Mouse (Mus musculus): ENCODE measurements at regions not wholly inside any gene's neighbourhood (a gene's known extent, or its start where the extent isn't known, plus 50 kb on each side); places are given as distances from the start of the nearest gene placed in this dataset.

- H3K27me3 ChIP-seq (ENCODE audit: control insufficient read depth in 1 of 2, insufficient read depth in 2 of 2, low read length in 2 of 2), result no peaks in the 10 kb centered on the region
- TF ChIP-seq MAFK (IDR thresholded peaks at IDR 0.05; ENCODE audit: borderline replicate concordance, low read depth, low read length) (no peak), NRF1 (IDR thresholded peaks at IDR 0.05; ENCODE audit: insufficient read depth, low read depth, low read length, poor library complexity, severe bottlenecking) (no peak), GABPA (IDR thresholded peaks at IDR 0.05; ENCODE audit: low read depth, low read length) (no peak), USF2 (IDR thresholded peaks at IDR 0.05; ENCODE audit: borderline replicate concordance in 1 of 2, insufficient read depth in 1 of 2, low read depth in 1 of 2, low read length in 2 of 2) (no peak), EP300 (IDR thresholded peaks at IDR 0.05; ENCODE audit: low read depth in 1 of 2, low read length in 2 of 2) (no peak), ZC3H11A (IDR thresholded peaks at IDR 0.05; ENCODE audit: low read depth, low read length) (no peak), MYB (IDR thresholded peaks at IDR 0.05; ENCODE audit: low read depth, low read length) (no peak), JUND (IDR thresholded peaks at IDR 0.05; ENCODE audit: low read depth, low read length) (no peak), MEF2A (IDR thresholded peaks at IDR 0.05; ENCODE audit: extremely low read depth, insufficient replicate concordance, low read depth, low read length, poor library complexity, severe bottlenecking) (no peak), ZMIZ1 (IDR thresholded peaks at IDR 0.05; ENCODE audit: low read depth, low read length) (no peak), UBTF (IDR thresholded peaks at IDR 0.05; ENCODE audit: borderline replicate concordance, insufficient read depth, low read depth, low read length) (no peak), MXI1 (IDR thresholded peaks at IDR 0.05; ENCODE audit: low read depth, low read length) (no peak), SIN3A (IDR thresholded peaks at IDR 0.05; ENCODE audit: low read length) (no peak), USF1 (IDR thresholded peaks at IDR 0.05; ENCODE audit: low read depth, low read length) (no peak), CHD1 (IDR thresholded peaks at IDR 0.05; ENCODE audit: low read depth, low read length) (no peak), E2F4 (IDR thresholded peaks at IDR 0.05; ENCODE audit: borderline replicate concordance, low read depth, low read length) (no peak), ZNF384 (IDR thresholded peaks at IDR 0.05; ENCODE audit: low read depth, low read length) (no peak), BHLHE40 (IDR thresholded peaks at IDR 0.05; ENCODE audit: borderline replicate concordance, low read depth, low read length) (no peak)
Measured at GRCm38 (mm10) chr13:84624691-84625090, 402.6 kb downstream of the Tmem161b start.

GRCm38 (mm10) chr13:84625527-84625926 is 403.4 kb downstream of the Tmem161b start:
- Histone ChIP-seq H3K4me1 (ENCODE audit: control insufficient read depth in 1 of 2, insufficient read depth in 2 of 2, low read length in 2 of 2) (no peaks in the 10 kb centered on the region), H3K4me3 (ENCODE audit: control insufficient read depth in 1 of 2, insufficient read depth in 1 of 2, low read depth in 2 of 2, low read length in 2 of 2) (no peak overlapping the region), H3K27me3 (ENCODE audit: control insufficient read depth in 1 of 2, insufficient read depth in 2 of 2, low read length in 2 of 2) (no peaks in the 10 kb centered on the region), H3K27ac (ENCODE audit: control insufficient read depth, low read depth, low read length) (no peak overlapping the region), H3K36me3 (ENCODE audit: control insufficient read depth in 1 of 2, insufficient read depth in 2 of 2, low read length in 2 of 2) (no peaks in the 10 kb centered on the region), H3K9ac (ENCODE audit: control insufficient read depth, low read depth, low read length, poor library complexity, severe bottlenecking) (no peak overlapping the region), H3K9me3 (replicated peaks; ENCODE audit: insufficient read depth, low read length) (no peaks in the 10 kb centered on the region), H3K79me2 (ENCODE audit: control insufficient read depth, insufficient read depth, low read length, poor library complexity) (no peaks in the 10 kb centered on the region)
- DNase-seq (ENCODE audit: low read depth, low spot score), result no peak
- no peak for TF ChIP-seq JUND (IDR thresholded peaks at IDR 0.05; ENCODE audit: low read depth, low read length)
- no peak for TF ChIP-seq POLR2AphosphoS2 (IDR thresholded peaks at IDR 0.05; ENCODE audit: low read length)
- TF ChIP-seq KAT2A (conservative IDR thresholded peaks at IDR 0.05; ENCODE audit: low read depth, low read length), result no peak
- TF ChIP-seq EP300 (IDR thresholded peaks at IDR 0.05; ENCODE audit: low read depth in 1 of 2, low read length in 2 of 2), result no peak
- TF ChIP-seq BHLHE40 (IDR thresholded peaks at IDR 0.05; ENCODE audit: borderline replicate concordance, low read depth, low read length), result no peak
- TF ChIP-seq MYC (IDR thresholded peaks at IDR 0.05; ENCODE audit: low read depth, low read length), result no peak
- TF ChIP-seq ZC3H11A (IDR thresholded peaks at IDR 0.05; ENCODE audit: low read depth, low read length), result no peak
- no peak for TF ChIP-seq MAX (IDR thresholded peaks at IDR 0.05; ENCODE audit: low read length)
- TF ChIP-seq NELFE (IDR thresholded peaks at IDR 0.05; ENCODE audit: low read depth, low read length), result no peak
- TF ChIP-seq E2F4 (IDR thresholded peaks at IDR 0.05; ENCODE audit: borderline replicate concordance, low read depth, low read length), result no peak
- TF ChIP-seq SIN3A (IDR thresholded peaks at IDR 0.05; ENCODE audit: low read length), result no peak
- no peak for TF ChIP-seq MEF2A (IDR thresholded peaks at IDR 0.05; ENCODE audit: extremely low read depth, insufficient replicate concordance, low read depth, low read length, poor library complexity, severe bottlenecking)

More at GRCm38 (mm10) chr13:84624691-84625090, 402.6 kb downstream of the Tmem161b start:
- Histone ChIP-seq H3K9me3 (replicated peaks; ENCODE audit: insufficient read depth, low read length) (no peaks in the 10 kb centered on the region), H3K27ac (ENCODE audit: control insufficient read depth, low read depth, low read length) (no peak overlapping the region), H3K9ac (ENCODE audit: control insufficient read depth, low read depth, low read length, poor library complexity, severe bottlenecking) (no peak overlapping the region), H3K79me2 (ENCODE audit: control insufficient read depth, insufficient read depth, low read length, poor library complexity) (no peaks in the 10 kb centered on the region), H3K36me3 (ENCODE audit: control insufficient read depth in 1 of 2, insufficient read depth in 2 of 2, low read length in 2 of 2) (no peaks in the 10 kb centered on the region), H3K4me3 (ENCODE audit: control insufficient read depth in 1 of 2, insufficient read depth in 1 of 2, low read depth in 2 of 2, low read length in 2 of 2) (no peak overlapping the region), H3K4me1 (ENCODE audit: control insufficient read depth in 1 of 2, insufficient read depth in 2 of 2, low read length in 2 of 2) (no peaks in the 10 kb centered on the region)
- no peak for DNase-seq (ENCODE audit: low read depth, low spot score)

All from MEL (cell line).